Mouse (Mus musculus) cerebellum, adult 2 months (tissue): ENCODE data around the gene Cacna2d4. TPM values are rescaled to one million over a fixed set of nuclear protein-coding genes. Genes with fewer than 3 reads are reported as not detected.
A peak's percentile ranks its signal among the peaks of the same experiment; 100 is the strongest.

ENCODE experiments used
- DNase-seq, 2 experiments: peaks; one replicate each; pipeline ENCODE4 v3.0.0; 2021
- H3K27ac ChIP-seq: fragments of 200-500 bp; 2 replicates; pipeline ENCODE4 v1.5.1; 2012; ENCODE audit warnings: low read length, control low read depth, inconsistent platforms; ENCODE audit not compliant: insufficient read depth
- H3K27me3 ChIP-seq: fragments of 200-500 bp; 2 replicates; pipeline ENCODE4 v1.6.1; 2012; ENCODE audit warnings: inconsistent platforms, mild to moderate bottlenecking, low read length, moderate library complexity; ENCODE audit not compliant: control insufficient read depth, insufficient read depth
- H3K4me1 ChIP-seq: fragments of 200-500 bp; 2 replicates; pipeline ENCODE4 v1.6.1; 2011; ENCODE audit warnings: low read length; ENCODE audit not compliant: control insufficient read depth, insufficient read depth
- H3K4me3 ChIP-seq: fragments of 200-500 bp; replicated peaks from 2 replicates; pipeline ENCODE3; 2011; ENCODE audit warnings: mild to moderate bottlenecking, low read depth, low read length, control low read depth; ENCODE audit not compliant: insufficient read depth
- CTCF ChIP-seq: fragments of 200-500 bp; IDR thresholded peaks from 2 replicates; pipeline ENCODE4 v1.5.1; 2011; ENCODE audit warnings: low read depth, mild to moderate bottlenecking, control low read depth, low read length, moderate library complexity, borderline replicate concordance; ENCODE audit not compliant: insufficient read depth
- POLR2A ChIP-seq: fragments of 200-500 bp; IDR thresholded peaks from 2 replicates; pipeline ENCODE4 v1.6.1; 2011; ENCODE audit warnings: low read length, control low read depth, borderline replicate concordance; ENCODE audit not compliant: insufficient read depth
- WGBS: fragments of 180-500 bp; shearing (Covaris S2); methylation state at CpG from one replicate; pipeline ENCODE4 v1.1.7; 2018; 5-methylcytosine and 5-hydroxymethylcytosine counted together
- polyA plus RNA-seq: library from polyadenylated mRNA; depleted of rRNA; stranded (reverse); fragments of >200 nt; gene quantifications from 2 replicates; pipeline ENCODE4 v1.2.3, GENCODE M21; 2012

Gene Cacna2d4
- polyA plus RNA-seq, 1 experiment, result 3.2 TPM

GRCm38 (mm10) chr6:119240256-119240655, 3.9 kb downstream of the Cacna2d4 start:
- Histone ChIP-seq H3K4me1 (peaks cover 55% of the 10 kb centered on the region), H3K27ac (no peak overlapping the region), H3K4me3 (no peak overlapping the region), H3K27me3 (no peaks in the 10 kb centered on the region)
- no peak for TF ChIP-seq CTCF
- no peak for TF ChIP-seq POLR2A
- peak in 1 of 2 experiments; percentile 19 for DNase-seq
- 18% methylated on average over 7 of the region's 7 CpGs for WGBS

GRCm38 (mm10) chr6:119240871-119241705, 4.8 kb downstream of the Cacna2d4 start:
- peaks cover 54% of the 10 kb centered on the region for H3K4me1 ChIP-seq
- H3K4me3 ChIP-seq, result no peak overlapping the region
- 64% methylated on average over 21 of the region's 21 CpGs for WGBS
- DNase-seq, result no peak
- peak overlapping the region; percentile 4; the same call in 1 of the 2 replicates for H3K27ac ChIP-seq
- no peaks in the 10 kb centered on the region for H3K27me3 ChIP-seq
- TF ChIP-seq CTCF (no peak), POLR2A (no peak)

DNA sequence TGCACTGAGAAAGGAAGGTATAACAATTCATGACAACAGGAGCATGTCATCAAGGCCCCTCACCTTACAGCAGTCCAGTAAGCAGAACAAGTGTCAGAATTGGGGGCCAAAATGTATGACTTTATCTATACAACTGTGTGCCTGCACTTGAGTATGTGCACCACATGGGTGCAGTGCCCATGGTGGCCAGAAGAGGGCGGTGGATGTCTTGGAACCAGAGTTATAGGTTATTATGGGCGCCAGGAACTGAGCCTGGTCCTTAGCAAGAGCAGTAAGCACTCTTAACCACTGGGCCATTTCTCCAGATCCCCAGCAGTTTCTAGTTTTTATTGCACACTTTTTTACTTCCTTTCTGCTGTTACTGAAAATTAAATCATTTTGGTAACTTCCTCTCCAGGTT, 9.8 kb downstream of the Cacna2d4 start:
- WGBS, result 66% methylated on average over 2 of the region's 2 CpGs
- TF ChIP-seq POLR2A, result no peak
- no peak for TF ChIP-seq CTCF

GRCm38 (mm10) chr6:119248578-119248977, 12.3 kb downstream of the Cacna2d4 start:
- 85% methylated on average over 3 of the region's 3 CpGs for WGBS
- TF ChIP-seq CTCF (no peak), POLR2A (no peak)
- no peak overlapping the region for H3K4me3 ChIP-seq
- no peak for DNase-seq
- no peak overlapping the region for H3K27ac ChIP-seq
- H3K27me3 ChIP-seq, result no peaks in the 10 kb centered on the region
- no peaks in the 10 kb centered on the region for H3K4me1 ChIP-seq

More for the DNA sequence above, 9.8 kb downstream of the Cacna2d4 start:
- Histone ChIP-seq H3K27me3 (no peaks in the 10 kb centered on the region), H3K27ac (no peak overlapping the region), H3K4me3 (no peak overlapping the region), H3K4me1 (peaks cover 11% of the 10 kb centered on the region)
- no peak for DNase-seq

- 91% methylated on average over 10 of the region's 10 CpGs for WGBS
- no peak for DNase-seq
- TF ChIP-seq POLR2A (no peak), CTCF (no peak)
- Histone ChIP-seq H3K27me3 (no peaks in the 10 kb centered on the region), H3K27ac (no peak overlapping the region), H3K4me3 (no peak overlapping the region), H3K4me1 (no peaks in the 10 kb centered on the region)
Observed at GRCm38 (mm10) chr6:119249726-119250125, 13.4 kb downstream of the Cacna2d4 start.

DNA sequence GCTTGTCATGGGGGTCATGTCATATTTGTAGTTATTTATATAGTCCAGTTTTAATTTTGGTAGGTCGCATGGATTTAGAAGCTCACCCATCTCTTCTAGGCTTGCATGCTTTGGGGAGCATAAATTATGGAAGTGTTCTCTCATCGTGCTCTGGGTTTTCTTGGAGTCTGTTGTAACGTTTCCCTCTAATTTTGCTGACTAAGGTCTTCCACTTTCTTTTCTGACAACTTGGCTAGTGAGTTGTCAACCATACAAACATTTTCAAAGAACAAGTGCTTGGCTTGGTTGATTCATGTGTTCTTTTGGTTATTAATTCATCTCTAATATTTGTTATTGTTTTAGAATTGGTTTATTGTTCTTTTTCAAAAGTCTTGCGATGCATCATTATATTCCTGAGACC, 15.4 kb downstream of the Cacna2d4 start:
- no peak overlapping the region for H3K27ac ChIP-seq
- no peak for TF ChIP-seq CTCF
- TF ChIP-seq POLR2A, result no peak
- 85% methylated on average over 4 of the region's 4 CpGs for WGBS
- no peaks in the 10 kb centered on the region for H3K27me3 ChIP-seq
- no peaks in the 10 kb centered on the region for H3K4me1 ChIP-seq
- DNase-seq, result no peak
- no peak overlapping the region for H3K4me3 ChIP-seq

GRCm38 (mm10) chr6:119276713-119277112, 40.4 kb downstream of the Cacna2d4 start:
- TF ChIP-seq POLR2A (no peak), CTCF (no peak)
- 74% methylated on average over 2 of the region's 2 CpGs for WGBS
- Histone ChIP-seq H3K27me3 (no peaks in the 10 kb centered on the region), H3K4me3 (no peak overlapping the region), H3K4me1 (peaks cover 25% of the 10 kb centered on the region), H3K27ac (no peak overlapping the region)
- no peak for DNase-seq

DNA sequence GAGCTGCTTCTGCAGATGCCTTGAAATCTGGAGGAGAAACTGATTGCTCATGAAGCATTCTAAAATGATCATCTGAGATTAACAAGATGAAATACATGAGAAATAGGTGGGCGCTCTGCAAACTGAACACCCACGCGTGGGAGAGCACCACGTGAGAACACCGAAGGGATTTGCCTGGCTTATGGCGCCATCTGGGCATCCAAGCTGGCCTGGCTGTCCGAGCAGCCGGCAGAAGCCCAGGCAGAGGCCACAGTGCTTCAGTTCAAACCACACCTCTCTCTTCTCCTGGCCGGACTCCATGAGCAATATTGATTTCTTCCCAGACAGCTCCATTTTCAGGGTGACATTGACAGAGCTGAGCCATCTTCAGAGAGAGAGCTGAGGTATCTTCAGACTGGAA, 44.4 kb downstream of the Cacna2d4 start:
- peak; percentile 68 to 75 for DNase-seq
- no peak for TF ChIP-seq POLR2A
- TF ChIP-seq CTCF, result peak; percentile 56; the same call in 1 of the 2 replicates
- Histone ChIP-seq H3K27ac (no peak overlapping the region), H3K4me1 (peaks cover 18% of the 10 kb centered on the region), H3K4me3 (no peak overlapping the region), H3K27me3 (no peaks in the 10 kb centered on the region)
- WGBS, result 9% methylated on average over 9 of the region's 9 CpGs

DNA sequence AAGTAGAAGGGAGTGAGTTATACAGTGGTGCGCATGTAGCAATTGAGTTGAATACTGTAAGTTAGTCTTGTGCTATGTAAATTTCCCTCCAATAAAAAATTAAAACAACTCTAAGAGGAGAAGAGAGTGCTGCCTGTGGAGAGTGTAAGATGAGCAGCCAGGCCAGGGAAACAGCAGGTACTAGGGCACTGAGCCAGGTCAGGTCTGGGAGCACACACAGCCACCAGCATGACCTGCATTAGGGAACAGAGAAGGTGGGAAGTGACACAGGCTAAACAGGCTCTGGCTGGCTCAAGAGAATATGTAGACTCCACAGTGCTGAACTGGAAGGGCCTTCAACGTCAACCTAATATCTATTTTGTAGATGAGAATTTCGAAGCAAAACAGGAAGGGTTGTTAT, 65.0 kb downstream of the Cacna2d4 start:
- no peaks in the 10 kb centered on the region for H3K27me3 ChIP-seq
- no peak overlapping the region for H3K27ac ChIP-seq
- peaks cover 19% of the 10 kb centered on the region for H3K4me1 ChIP-seq
- H3K4me3 ChIP-seq, result no peak overlapping the region
- WGBS, result 53% methylated on average over 3 of the region's 3 CpGs
- DNase-seq, result peak; percentile 86 to 89
- TF ChIP-seq POLR2A, result no peak
- TF ChIP-seq CTCF, result no peak
